Mouse (Mus musculus) T-cell, adult 2 months (primary cell): ENCODE data around the gene Socs5.

Source experiments
- DNase-seq: peaks from one replicate; pipeline ENCODE4 v3.0.0; 2022; ENCODE audit warnings: low spot score

The Socs5 gene

DNA sequence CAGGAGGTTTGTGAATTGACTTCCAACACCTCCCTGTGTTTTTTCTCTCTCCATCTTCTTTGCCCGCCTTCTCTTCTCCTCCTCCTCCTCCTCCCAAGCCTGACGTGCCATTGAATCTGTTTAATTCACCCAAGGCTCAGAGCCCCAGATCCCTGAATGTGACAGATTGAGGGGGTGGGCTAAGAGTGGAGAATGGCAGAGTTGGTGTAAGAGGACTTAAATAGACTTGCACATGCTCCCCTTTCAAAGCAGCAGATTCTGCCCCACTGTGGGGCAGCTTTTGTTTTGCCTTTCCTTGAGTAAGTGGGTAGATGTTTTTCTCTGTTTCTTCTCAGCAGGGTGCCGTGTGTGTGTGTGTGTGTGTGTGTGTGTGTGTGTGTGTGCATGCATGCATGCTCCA lies 61.6 kb downstream of the Socs5 start:
- no peak for DNase-seq

DNA sequence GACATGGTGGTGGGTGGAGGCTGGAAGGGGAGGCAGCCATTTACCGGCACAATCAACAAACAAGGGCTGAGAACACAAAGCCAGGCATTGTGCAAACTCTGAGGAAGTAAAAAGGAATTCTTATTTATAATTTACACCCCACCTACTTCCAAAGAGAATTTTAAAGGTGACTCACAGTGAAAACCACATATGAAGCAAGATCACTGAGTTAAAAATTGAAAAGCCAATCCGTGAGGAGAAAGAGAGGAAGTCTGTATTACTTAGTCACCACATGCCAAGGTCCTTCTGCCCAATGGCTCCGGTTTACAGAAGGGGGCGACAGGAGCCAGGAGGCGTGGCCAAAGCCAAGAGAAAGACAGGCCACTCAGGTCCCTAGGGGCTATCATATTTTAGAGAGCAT lies 62.9 kb downstream of the Socs5 start:
- no peak for DNase-seq

DNA sequence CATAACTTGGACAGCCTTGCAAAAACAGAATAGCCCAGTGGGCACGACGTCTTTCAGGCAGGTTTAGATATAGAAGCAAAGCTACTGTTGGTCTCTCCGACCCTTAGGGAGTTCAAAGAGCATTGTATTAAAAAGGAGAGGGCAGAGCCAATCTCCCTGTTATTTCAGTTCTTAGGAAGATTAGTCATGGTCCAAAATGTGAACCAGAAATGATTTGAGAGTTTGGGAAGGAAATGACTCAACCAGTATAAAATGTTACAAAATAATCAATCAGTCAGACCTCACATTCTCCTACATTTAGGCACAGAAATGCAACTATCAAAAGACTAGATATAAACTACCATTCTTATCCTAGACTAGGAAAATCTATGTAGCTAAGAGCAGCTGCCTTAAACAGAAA lies 64.6 kb downstream of the Socs5 start:
- no peak for DNase-seq

DNA sequence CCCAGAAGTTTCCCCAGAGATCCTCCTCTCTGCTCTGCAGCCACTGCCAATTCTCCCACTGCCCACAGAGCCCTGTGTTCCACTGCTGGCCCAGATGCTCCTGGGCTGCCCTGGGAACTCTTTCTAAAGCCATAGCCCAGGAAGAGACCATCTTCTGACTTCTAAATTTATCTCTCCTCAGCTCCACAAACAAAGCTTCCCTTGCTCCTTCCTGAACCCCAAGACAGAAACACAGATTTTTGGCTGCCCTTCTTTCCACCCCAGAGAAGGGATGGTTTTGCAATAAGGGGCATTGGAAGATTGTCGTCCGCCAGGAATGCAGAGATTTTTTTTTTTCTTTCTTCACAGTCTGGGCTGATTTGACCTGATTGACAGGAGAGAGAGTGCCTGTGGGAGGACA lies 66.5 kb downstream of the Socs5 start:
- DNase-seq: no peak

DNA sequence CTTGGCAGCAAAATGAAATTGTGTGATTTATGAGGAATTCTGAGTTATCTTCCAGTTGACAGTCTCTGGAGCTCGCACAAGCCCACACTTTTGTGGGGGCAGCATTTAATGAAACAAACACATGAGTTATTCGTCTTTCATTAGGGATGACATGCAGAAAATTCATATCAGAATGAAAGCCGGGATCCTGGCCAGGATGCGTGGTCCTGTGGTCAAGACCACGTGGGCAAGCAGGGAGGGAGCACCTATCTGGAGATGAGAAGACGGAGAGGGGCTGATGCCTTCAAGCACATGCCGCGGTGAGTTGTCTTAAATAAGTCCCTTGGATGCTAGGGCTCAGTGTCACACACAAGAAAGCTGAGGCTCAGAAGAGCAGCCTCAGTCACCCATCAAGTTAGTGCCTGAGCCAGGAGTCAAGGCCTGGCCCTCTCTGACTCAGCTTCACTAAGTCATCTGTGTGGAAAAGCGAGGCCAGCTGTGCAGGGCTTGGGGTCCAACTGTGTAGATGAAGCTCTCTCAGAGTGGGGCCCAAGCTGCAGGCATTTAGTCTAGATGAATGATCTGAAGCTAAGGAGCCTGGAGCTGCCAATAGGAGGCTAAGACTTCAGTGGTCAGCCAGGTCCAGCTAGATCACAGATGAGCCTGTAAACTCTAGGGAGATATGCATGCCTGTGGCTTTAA lies 67.3 kb downstream of the Socs5 start:
- no peak for DNase-seq

DNA sequence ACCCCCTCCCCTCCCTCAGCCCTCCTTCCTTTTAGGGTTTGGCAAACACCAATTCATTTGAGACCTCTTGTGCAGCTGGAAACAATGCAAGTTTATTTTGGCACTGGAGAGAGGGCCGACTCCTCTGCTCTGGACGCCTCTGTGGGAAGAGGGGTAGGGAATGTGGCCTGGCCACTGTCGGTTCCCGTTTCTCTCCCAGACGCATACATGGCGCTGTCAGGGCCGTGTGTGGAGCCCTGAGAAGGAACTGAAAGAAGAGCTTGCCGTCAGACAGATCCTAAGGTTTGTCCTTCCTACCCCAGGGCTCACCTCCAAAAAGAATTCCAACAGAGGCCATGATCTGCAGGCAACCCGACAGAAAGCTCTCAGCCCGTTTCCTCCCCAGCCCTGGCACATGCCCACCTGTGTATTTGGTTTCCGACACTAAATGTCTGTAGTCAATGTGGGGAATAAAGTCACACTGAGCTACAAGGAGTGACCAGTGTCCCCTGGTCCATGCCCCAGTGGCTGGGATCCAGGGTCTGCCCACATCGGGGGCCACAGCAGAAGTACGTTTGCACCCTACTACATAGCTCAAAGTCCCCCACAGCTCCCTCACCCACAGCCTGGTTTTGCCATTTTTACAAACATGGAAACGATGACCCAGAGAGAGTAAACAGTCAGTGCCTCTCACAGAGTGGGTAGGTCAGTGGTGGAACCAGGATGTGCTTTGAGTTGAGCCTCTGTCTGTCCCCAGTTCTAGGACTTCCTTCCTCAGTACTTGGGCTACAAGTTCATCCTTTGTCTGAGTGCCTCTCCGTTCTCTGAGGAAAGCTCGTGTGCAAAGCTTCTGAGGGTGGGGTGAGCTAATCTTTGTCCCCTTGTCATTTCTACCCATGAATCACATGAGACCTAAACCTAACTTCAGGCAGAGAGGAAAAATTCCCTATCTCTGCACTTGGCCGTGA lies 68.9 kb downstream of the Socs5 start:
- DNase-seq: no peak

DNA sequence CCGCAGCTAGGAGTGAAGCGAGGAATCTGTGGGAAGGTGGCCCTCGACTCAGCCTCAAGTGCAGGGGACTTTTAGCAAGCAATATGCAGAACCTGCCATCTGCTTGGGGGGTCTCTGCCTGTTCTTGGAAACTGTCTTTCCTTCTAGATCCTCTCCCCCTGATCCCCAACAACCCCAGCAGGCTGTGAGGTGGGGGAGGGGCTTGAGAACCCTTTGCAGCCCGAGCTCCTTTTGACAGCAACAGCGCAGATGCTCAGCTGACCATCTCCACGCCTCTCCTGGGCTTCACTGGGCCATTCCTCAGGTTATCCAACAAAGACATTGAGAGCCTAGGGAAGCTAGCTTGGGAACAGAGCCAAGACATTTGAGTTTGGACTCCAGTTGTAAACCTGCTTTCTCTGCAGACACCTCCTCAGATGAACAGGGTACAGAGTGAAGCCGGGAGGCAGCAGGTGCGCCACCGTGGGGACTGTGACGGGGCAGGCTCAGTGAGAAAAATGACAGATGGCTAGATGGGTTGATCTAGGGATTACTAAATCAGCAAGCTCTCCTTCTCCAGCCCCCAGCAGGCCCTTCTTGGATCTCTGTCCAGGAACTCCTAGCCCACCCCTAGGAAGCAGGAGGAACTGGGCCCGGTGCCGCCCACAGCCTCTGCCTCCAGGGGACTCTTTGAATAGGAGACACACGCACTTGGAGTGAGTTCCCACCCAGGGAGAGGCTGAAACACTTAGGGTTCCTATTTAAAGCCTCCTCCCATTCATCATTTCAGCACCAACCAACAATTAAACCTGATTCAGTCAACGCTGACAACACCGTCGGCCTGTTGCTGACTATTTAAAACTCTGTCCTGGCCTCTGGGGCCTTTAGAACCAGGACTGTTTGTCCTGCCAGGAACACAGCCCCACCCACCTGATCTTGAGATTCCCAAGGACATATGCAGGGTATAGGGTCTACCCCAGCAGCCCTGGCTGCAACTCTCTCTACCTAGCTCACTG lies 71.4 kb downstream of the Socs5 start:
- DNase-seq: no peak

DNA sequence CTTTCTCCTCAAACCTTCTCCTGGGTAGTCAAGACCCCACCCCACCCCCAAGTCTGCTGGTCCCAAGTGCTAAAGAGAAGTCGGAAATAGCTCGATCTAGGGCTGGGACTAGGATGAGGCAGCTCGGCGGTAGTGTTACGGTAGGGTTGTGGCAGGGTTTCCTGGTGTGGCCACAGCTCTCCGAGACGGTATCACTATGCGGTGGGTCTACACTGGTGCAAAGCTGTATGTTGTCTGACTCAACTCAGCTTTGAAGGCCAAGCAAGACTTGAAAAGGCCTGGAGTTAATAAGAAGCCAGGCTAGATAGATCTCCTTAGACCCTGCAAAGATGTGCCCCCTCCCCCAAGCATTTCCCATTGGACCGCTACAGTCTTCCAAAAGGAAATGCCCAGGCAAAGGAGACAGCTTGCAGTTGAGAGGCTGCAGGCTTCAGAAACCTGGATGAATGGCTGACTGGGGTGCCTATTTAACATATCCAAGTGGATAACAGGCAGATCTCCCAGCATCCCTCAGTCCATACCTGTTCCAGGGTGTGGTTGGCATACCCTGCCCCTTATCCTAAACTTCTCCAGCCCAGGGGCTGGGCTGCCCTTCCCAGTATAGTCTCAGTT lies 72.6 kb downstream of the Socs5 start:
- no peak for DNase-seq

DNA sequence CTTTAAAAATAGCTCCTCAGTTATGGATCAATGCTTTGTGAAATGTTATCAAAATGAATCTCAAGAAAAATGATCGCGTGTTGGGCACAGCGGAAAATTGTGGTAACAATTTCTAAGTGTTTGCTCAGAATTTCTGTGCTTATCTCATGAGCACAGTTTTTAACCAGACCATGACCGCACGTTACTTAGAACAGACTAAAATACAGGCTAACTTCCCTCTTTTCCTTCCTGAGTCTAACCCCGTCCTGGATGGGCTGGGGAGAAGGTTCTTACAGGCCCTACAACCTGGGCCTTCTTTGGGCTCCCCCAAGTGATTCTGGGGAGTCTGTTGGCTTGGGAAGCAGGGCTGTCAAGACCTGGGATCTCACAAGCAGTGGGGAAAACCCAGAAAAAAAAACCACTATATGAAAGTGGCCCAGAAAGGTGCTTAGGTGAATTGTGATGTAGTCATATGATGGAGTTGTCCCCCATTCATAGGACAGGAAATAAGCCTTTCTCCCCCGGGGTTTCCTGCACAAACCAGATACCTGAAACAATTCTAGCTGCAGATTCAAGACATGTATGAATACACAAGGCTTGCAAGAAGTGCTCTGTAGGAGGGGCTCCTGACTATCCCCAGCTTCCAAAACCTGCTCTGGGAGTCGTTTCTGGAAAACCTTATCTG lies 74.3 kb downstream of the Socs5 start:
- no peak for DNase-seq

DNA sequence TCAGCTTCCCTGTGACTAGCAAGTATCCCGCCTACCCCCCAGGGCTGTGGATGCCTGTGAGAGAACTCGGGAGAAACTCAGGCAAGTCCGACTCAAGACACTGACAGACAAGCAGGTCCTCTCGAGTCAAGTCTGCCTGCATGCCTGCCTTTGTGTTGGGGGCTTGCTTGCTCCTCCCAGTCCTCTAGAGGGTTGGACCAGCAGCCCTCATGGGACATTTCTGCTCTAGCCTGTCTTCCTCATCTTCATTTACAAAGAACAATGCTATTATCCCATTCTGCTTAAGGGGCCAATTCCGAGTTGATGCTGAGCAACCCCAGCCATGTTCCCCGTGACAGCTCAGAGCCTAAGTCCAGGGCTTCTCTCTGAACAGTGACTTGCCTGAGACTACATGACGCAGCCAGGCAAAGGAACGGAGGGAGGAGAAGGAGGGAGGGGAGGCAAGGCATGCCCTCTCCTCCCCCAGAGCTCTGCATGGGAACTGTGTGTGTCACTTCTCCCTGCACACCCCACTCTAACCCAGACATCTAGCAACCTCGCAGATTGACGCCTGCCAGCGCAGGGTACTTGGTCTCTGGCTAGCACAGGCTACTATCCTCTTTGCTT lies 78.1 kb downstream of the Socs5 start:
- no peak for DNase-seq

DNA sequence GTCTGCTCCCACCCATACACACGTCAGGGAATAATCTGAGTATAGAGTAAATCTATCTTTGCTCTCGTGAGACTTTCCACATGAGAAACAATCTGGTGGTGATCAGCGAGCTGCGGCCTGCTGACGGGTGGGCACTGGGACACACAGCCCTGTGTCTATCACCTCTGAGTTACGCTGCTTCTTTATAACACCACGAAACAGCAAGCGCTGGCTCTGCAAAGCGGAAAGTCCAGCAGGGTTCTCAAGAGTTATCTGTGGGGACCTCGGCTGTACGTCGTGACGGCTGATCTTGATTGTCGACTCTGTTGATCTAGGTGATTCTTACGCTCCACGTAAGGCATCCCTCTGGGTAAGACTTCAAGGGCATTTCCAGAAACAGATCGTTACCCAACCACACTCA lies 79.5 kb downstream of the Socs5 start:
- DNase-seq: no peak
